Mouse (Mus musculus) midbrain, embryonic 16.5 days (tissue): ENCODE results near the gene Ralbp1. TPM values are rescaled to one million over a fixed set of nuclear protein-coding genes. Genes with fewer than 3 reads are reported as not detected.

Source experiments
- ATAC-seq: fragments of 200-750 bp; cut with Nextera tagmentation; 2 replicates; pipeline ENCODE4 v1.8.0; 2017; ENCODE audit warnings: moderate TSS enrichment
- H3K27ac ChIP-seq: fragments of 300-500 bp; sonication (generic); 2 replicates; pipeline ENCODE4 v1.5.1; 2014; ENCODE audit warnings: mild to moderate bottlenecking, low read length, mixed read lengths
- H3K27me3 ChIP-seq: fragments of 300-500 bp; sonication (generic); 2 replicates; pipeline ENCODE4 v1.6.1; 2014; ENCODE audit warnings: low read depth, low read length, mixed read lengths; ENCODE audit not compliant: control insufficient read depth, insufficient read depth
- H3K36me3 ChIP-seq: fragments of 300-500 bp; sonication (generic); 2 replicates; pipeline ENCODE4 v1.6.1; 2014; ENCODE audit warnings: mild to moderate bottlenecking, low read length, moderate library complexity, mixed read lengths; ENCODE audit not compliant: control insufficient read depth, insufficient read depth
- H3K4me1 ChIP-seq: fragments of 300-500 bp; sonication (generic); 2 replicates; pipeline ENCODE4 v1.6.1; 2014; ENCODE audit warnings: mild to moderate bottlenecking, low read length, mixed read lengths; ENCODE audit not compliant: control insufficient read depth, insufficient read depth
- H3K4me2 ChIP-seq: fragments of 300-500 bp; sonication (generic); 2 replicates; pipeline ENCODE4 v1.6.1; 2014; ENCODE audit warnings: mild to moderate bottlenecking, low read length, mixed read lengths
- H3K4me3 ChIP-seq: fragments of 300-500 bp; sonication (generic); 2 replicates; pipeline ENCODE4 v1.5.1; 2014; ENCODE audit warnings: low read depth, mild to moderate bottlenecking, low read length, moderate library complexity, mixed read lengths
- H3K9ac ChIP-seq: fragments of 300-500 bp; sonication (generic); 2 replicates; pipeline ENCODE4 v1.6.1; 2014; ENCODE audit warnings: low read depth, low read length, mixed read lengths
- H3K9me3 ChIP-seq: fragments of 300-500 bp; sonication (generic); replicated peaks from 2 replicates; pipeline ENCODE4 v1.6.1; 2014; ENCODE audit warnings: mild to moderate bottlenecking, low read length, mixed read lengths; ENCODE audit not compliant: control insufficient read depth, poor library complexity, severe bottlenecking
- WGBS: fragments of 180-500 bp; shearing (Covaris S2); extraction: QIAGEN DNeasy Blood & Tissue Kit; methylation state at CpG from one replicate; pipeline ENCODE4 v1.1.7; 2014; 5-methylcytosine and 5-hydroxymethylcytosine counted together
- polyA plus RNA-seq: library from polyadenylated mRNA; unstranded; fragments of >200 nt; fragmentation: Nextera tagmentation; extraction: Ambion mirVana; gene quantifications from 2 replicates; pipeline ENCODE4 v1.2.1, GENCODE M21; 2015

The Ralbp1 gene
- polyA plus RNA-seq, 1 experiment from 2014 or later, result 50.2 TPM

GRCm38 (mm10) chr17:65921975-65922374 is 36.4 kb upstream of the Ralbp1 start:
- WGBS, result 69% methylated on average over 6 of the region's 6 CpGs
- Histone ChIP-seq H3K4me2 (no peak overlapping the region), H3K4me1 (no peaks in the 10 kb centered on the region), H3K9ac (no peak overlapping the region), H3K27me3 (no peaks in the 10 kb centered on the region), H3K27ac (no peak overlapping the region), H3K9me3 (no peaks in the 10 kb centered on the region), H3K36me3 (peaks cover 13% of the 10 kb centered on the region), H3K4me3 (no peak overlapping the region)
- ATAC-seq, result no peak

- H3K36me3 ChIP-seq, result 0 out of 2 replicates have a peak, but pooled peaks cover 2% of the 10 kb centered on the region
- ATAC-seq, result no peak
Measured at GRCm38 (mm10) chr17:65919235-65919634, 33.6 kb upstream of the Ralbp1 start.

GRCm38 (mm10) chr17:65916135-65916668 is 30.6 kb upstream of the Ralbp1 start:
- Histone ChIP-seq H3K4me1 (no peaks in the 10 kb centered on the region), H3K9ac (no peak overlapping the region), H3K36me3 (no peaks in the 10 kb centered on the region), H3K27me3 (no peaks in the 10 kb centered on the region), H3K9me3 (no peaks in the 10 kb centered on the region), H3K4me2 (no peak overlapping the region), H3K4me3 (no peak overlapping the region), H3K27ac (peak overlapping the region; percentile 60)
- 15% methylated on average over 8 of the region's 8 CpGs for WGBS
- ATAC-seq, result peak; percentile 85

More at GRCm38 (mm10) chr17:65919235-65919634, 33.6 kb upstream of the Ralbp1 start:
- Histone ChIP-seq H3K4me3 (no peak overlapping the region), H3K27me3 (no peaks in the 10 kb centered on the region), H3K4me2 (no peak overlapping the region), H3K27ac (no peak overlapping the region), H3K4me1 (no peaks in the 10 kb centered on the region), H3K9me3 (no peaks in the 10 kb centered on the region), H3K9ac (no peak overlapping the region)
- WGBS, result 78% methylated on average over 3 of the region's 3 CpGs

- no peaks in the 10 kb centered on the region for H3K9me3 ChIP-seq
- no peaks in the 10 kb centered on the region for H3K36me3 ChIP-seq
- no peak overlapping the region for H3K9ac ChIP-seq
- no peaks in the 10 kb centered on the region for H3K4me1 ChIP-seq
- 51% methylated on average over 6 of the region's 6 CpGs for WGBS
- ATAC-seq, result no peak
- H3K4me2 ChIP-seq, result no peak overlapping the region
- H3K27me3 ChIP-seq, result no peaks in the 10 kb centered on the region
- H3K27ac ChIP-seq, result no peak overlapping the region
- H3K4me3 ChIP-seq, result no peak overlapping the region
Measured at GRCm38 (mm10) chr17:65914083-65914482, 28.5 kb upstream of the Ralbp1 start.

- no peak for ATAC-seq
- Histone ChIP-seq H3K4me2 (no peak overlapping the region), H3K36me3 (no peaks in the 10 kb centered on the region), H3K4me3 (no peak overlapping the region), H3K27ac (no peak overlapping the region), H3K9ac (no peak overlapping the region), H3K4me1 (no peaks in the 10 kb centered on the region), H3K9me3 (no peaks in the 10 kb centered on the region), H3K27me3 (no peaks in the 10 kb centered on the region)
- 95% methylated on average over 2 of the region's 2 CpGs for WGBS
Measured at GRCm38 (mm10) chr17:65912202-65912601, 26.6 kb upstream of the Ralbp1 start.

GRCm38 (mm10) chr17:65911285-65912069 is 25.9 kb upstream of the Ralbp1 start:
- ATAC-seq, result no peak
- no peak overlapping the region for H3K4me2 ChIP-seq
- no peak overlapping the region for H3K4me3 ChIP-seq
- no peaks in the 10 kb centered on the region; the same call in 1 of the 2 replicates for H3K4me1 ChIP-seq
- H3K27me3 ChIP-seq, result no peaks in the 10 kb centered on the region
- H3K27ac ChIP-seq, result no peak overlapping the region
- WGBS, result 86% methylated on average over 15 of the region's 15 CpGs
- no peaks in the 10 kb centered on the region for H3K9me3 ChIP-seq
- no peak overlapping the region for H3K9ac ChIP-seq
- no peaks in the 10 kb centered on the region for H3K36me3 ChIP-seq

- no peak overlapping the region for H3K4me2 ChIP-seq
- H3K9me3 ChIP-seq, result no peaks in the 10 kb centered on the region
- no peaks in the 10 kb centered on the region; the same call in none of the 2 replicates for H3K4me1 ChIP-seq
- H3K36me3 ChIP-seq, result no peaks in the 10 kb centered on the region
- H3K9ac ChIP-seq, result no peak overlapping the region
- no peaks in the 10 kb centered on the region for H3K27me3 ChIP-seq
- ATAC-seq, result no peak
- no peak overlapping the region for H3K4me3 ChIP-seq
- no peak overlapping the region for H3K27ac ChIP-seq
Measured at GRCm38 (mm10) chr17:65908270-65908669, 22.7 kb upstream of the Ralbp1 start.

GRCm38 (mm10) chr17:65906895-65907401 is 21.4 kb upstream of the Ralbp1 start:
- WGBS, result 67% methylated on average over 11 of the region's 11 CpGs
- ATAC-seq, result no peak; the same call in 1 of the 2 replicates
- Histone ChIP-seq H3K9me3 (no peaks in the 10 kb centered on the region), H3K27me3 (no peaks in the 10 kb centered on the region), H3K9ac (no peak overlapping the region), H3K4me3 (no peak overlapping the region), H3K4me2 (no peak overlapping the region), H3K27ac (no peak overlapping the region), H3K36me3 (no peaks in the 10 kb centered on the region), H3K4me1 (no peaks in the 10 kb centered on the region; the same call in none of the 2 replicates)

GRCm38 (mm10) chr17:65906313-65906894 is 20.8 kb upstream of the Ralbp1 start:
- no peak overlapping the region for H3K9ac ChIP-seq
- H3K36me3 ChIP-seq, result no peaks in the 10 kb centered on the region
- ATAC-seq, result no peak
- H3K9me3 ChIP-seq, result no peaks in the 10 kb centered on the region
- no peak overlapping the region for H3K4me2 ChIP-seq
- WGBS, result 48% methylated on average over 11 of the region's 12 CpGs
- no peaks in the 10 kb centered on the region for H3K27me3 ChIP-seq
- no peak overlapping the region for H3K27ac ChIP-seq
- no peak overlapping the region for H3K4me3 ChIP-seq
- H3K4me1 ChIP-seq, result no peaks in the 10 kb centered on the region; the same call in none of the 2 replicates
